Mouse (Mus musculus): ENCODE data around the gene Cflar. TPM values are rescaled to one million over a fixed set of nuclear protein-coding genes. Genes with fewer than 3 reads are reported as not detected.

Cflar gene
- total RNA-seq, 2 experiments from 2014 or later, result 72.3 to 117 TPM

Other genes with a start within 250 kb of the Cflar start
- 20.1 and 21.2 TPM in 2 replicates for gene Orc2, start 206.4 kb upstream of the Cflar start, total RNA-seq (2015)
- 46.7 and 61.8 TPM in 2 replicates for gene Orc2, start 206.4 kb upstream of the Cflar start, total RNA-seq (2017)
- gene Fam126b, start 125.2 kb upstream of the Cflar start, total RNA-seq (2015), result 12.5 and 13.0 TPM in 2 replicates
- 14.6 and 23.1 TPM in 2 replicates for gene Fam126b, start 125.2 kb upstream of the Cflar start, total RNA-seq (2017)
- gene Ndufb3, start 125.1 kb upstream of the Cflar start, total RNA-seq (2015), result 147 and 149 TPM in 2 replicates
- 84.0 and 115 TPM in 2 replicates for gene Ndufb3, start 125.1 kb upstream of the Cflar start, total RNA-seq (2017)
- 0.14 TPM in 1 of 2 replicates, not detected in the other for gene Als2cr12, start 15.5 kb upstream of the Cflar start, total RNA-seq (2015)
- gene Als2cr12, start 15.5 kb upstream of the Cflar start, total RNA-seq (2017), result not detected in 2 replicates
- 179 and 198 TPM in 2 replicates for gene Casp8, start 83.9 kb downstream of the Cflar start, total RNA-seq (2015)
- gene Casp8, start 83.9 kb downstream of the Cflar start, total RNA-seq (2017), result 144 and 170 TPM in 2 replicates